Mouse (Mus musculus) heart, embryonic 14.5 days (tissue): ENCODE measurements around the gene Cyp4f39. TPM values are rescaled to one million over a fixed set of nuclear protein-coding genes. Genes with fewer than 3 reads are reported as not detected.
"Not testable (repeated sequence)": the region's sequence is repeated elsewhere in the genome, so short reads cannot be mapped to it uniquely, and the experiment has no call there.

ENCODE experiments used
- ATAC-seq: fragments of 200-750 bp; cut with Nextera tagmentation; 2 replicates; pipeline ENCODE4 v1.8.0; 2017; ENCODE audit warnings: low read depth, moderate TSS enrichment; ENCODE audit not compliant: insufficient number of reproducible peaks, insufficient read depth, low FRiP score
- H3K27ac ChIP-seq, 2 experiments: fragments of 200-500 bp in 1 of 2; fragments of 300-500 bp in 1 of 2; sonication (generic) in 1 of 2; replicated peaks in 1 of 2; 2 replicates each; pipeline ENCODE4 v1.5.1; 2012 to 2014; ENCODE audit warnings: low read depth in 2 of 2, low read length in 2 of 2, control low read depth in 1 of 2, mild to moderate bottlenecking in 1 of 2, mixed read lengths in 1 of 2; ENCODE audit not compliant: control insufficient read depth in 1 of 2, insufficient read depth in 1 of 2
- H3K27me3 ChIP-seq: fragments of 300-500 bp; sonication (generic); 2 replicates; pipeline ENCODE4 v1.6.1; 2014; ENCODE audit warnings: mild to moderate bottlenecking, low read length, control low read depth; ENCODE audit not compliant: control insufficient read depth, insufficient read depth
- H3K36me3 ChIP-seq: fragments of 300-500 bp; sonication (generic); 2 replicates; pipeline ENCODE4 v1.6.1; 2014; ENCODE audit warnings: mild to moderate bottlenecking, control low read depth, low read length, mixed read lengths; ENCODE audit not compliant: control insufficient read depth, insufficient read depth
- H3K4me1 ChIP-seq, 2 experiments: fragments of 200-500 bp in 1 of 2; fragments of 300-500 bp in 1 of 2; sonication (generic) in 1 of 2; 2 replicates each; pipeline ENCODE4 v1.6.1; 2012 to 2014; ENCODE audit warnings: low read length in 2 of 2, control low read depth in 1 of 2, mixed read lengths in 1 of 2; ENCODE audit not compliant: control insufficient read depth in 2 of 2, insufficient read depth in 2 of 2
- H3K4me2 ChIP-seq: fragments of 300-500 bp; sonication (generic); 2 replicates; pipeline ENCODE4 v1.6.1; 2014; ENCODE audit warnings: mild to moderate bottlenecking, low read length
- H3K4me3 ChIP-seq, 2 experiments: fragments of 200-500 bp in 1 of 2; fragments of 300-500 bp in 1 of 2; sonication (generic) in 1 of 2; 2 replicates each; pipeline ENCODE4 v1.5.1; 2012 to 2014; ENCODE audit warnings: low read length in 2 of 2, mild to moderate bottlenecking in 2 of 2, control low read depth in 1 of 2, low read depth in 1 of 2, moderate library complexity in 1 of 2; ENCODE audit not compliant: control insufficient read depth in 1 of 2, insufficient read depth in 1 of 2
- H3K9ac ChIP-seq: fragments of 300-500 bp; sonication (generic); 2 replicates; pipeline ENCODE4 v1.6.1; 2014; ENCODE audit warnings: mild to moderate bottlenecking, low read length
- H3K9me3 ChIP-seq: fragments of 300-500 bp; sonication (generic); 2 replicates; pipeline ENCODE4 v1.6.1; 2016; ENCODE audit warnings: low read length, control low read depth; ENCODE audit not compliant: control insufficient read depth
- WGBS: fragments of 180-500 bp; shearing (Covaris S2); extraction: QIAGEN DNeasy Blood & Tissue Kit; methylation state at CpG from one replicate; pipeline ENCODE4 v1.1.7; 2014; 5-methylcytosine and 5-hydroxymethylcytosine counted together
- polyA plus RNA-seq: library from polyadenylated mRNA; unstranded; fragments of >200 nt; fragmentation: Nextera tagmentation; extraction: Ambion mirVana; gene quantifications from 2 replicates; pipeline ENCODE4 v1.2.1, GENCODE M21; 2014

Gene Cyp4f39
- polyA plus RNA-seq, 1 experiment from 2014 or later: 0.74 TPM

DNA sequence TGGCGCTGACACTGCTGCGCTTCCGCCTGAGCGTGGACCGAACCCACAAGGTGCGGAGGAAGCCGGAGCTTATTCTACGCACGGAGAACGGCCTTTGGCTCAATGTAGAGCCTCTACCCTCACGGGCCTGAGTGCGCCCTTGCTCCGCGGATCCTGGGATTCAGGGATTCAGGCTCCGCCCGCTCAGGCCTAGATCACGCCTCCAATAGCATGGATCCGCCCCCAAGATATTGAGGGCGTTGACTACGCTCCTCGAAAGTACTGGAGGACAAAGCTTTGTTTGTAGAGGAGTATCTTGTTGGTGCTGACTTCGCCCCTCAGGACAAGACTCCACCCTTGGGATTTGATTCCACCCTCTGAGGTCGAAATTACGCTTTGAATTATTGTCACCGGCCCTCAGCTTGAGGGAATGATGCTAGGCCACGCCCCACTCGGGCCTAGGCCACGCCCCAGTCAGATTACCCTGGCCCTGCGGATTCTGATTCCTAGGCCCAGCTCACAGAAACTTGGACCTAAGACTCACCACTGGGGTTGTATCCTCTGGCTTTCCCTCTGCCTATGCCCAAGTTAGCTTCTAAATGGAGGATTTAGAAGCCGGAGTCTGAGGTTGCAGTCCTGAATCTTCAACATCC lies 39.9 kb downstream of the Cyp4f39 start:
- Histone ChIP-seq H3K4me1 (peaks cover 5 to 6% of the 10 kb centered on the region in 2 experiments; a peak in 2 of 4 replicates), H3K36me3 (no peaks in the 10 kb centered on the region), H3K9me3 (no peaks in the 10 kb centered on the region), H3K9ac (0 out of 2 replicates have a peak overlapping the region, but pooled peaks have one; percentile 44), H3K4me3 (peak overlapping the region; percentile 29 to 33), H3K27me3 (no peaks in the 10 kb centered on the region), H3K27ac (no peak overlapping the region), H3K4me2 (peak overlapping the region; percentile 63)
- ATAC-seq: peak; percentile 38; the same call in 1 of the 2 replicates
- WGBS: 9% methylated on average over 30 of the region's 30 CpGs

DNA sequence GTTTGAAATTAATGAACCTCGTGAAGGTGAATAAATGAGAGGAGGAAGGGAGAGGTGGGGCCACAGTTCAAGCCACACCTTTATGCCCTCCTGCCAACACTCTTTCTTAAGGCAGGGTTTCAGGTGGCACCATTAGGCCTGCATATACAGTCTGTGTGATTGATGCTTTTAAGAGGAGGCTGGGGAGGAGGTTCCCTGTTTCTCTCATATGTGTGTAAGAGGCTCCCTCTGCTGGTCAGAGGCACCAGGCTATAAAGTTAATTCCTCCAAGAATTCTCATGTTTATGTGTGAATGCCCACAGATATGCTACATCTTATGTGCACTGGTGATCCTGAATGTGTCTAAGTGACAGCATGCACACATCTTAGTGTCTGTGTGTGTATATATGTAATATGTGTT lies 42.1 kb downstream of the Cyp4f39 start:
- Histone ChIP-seq H3K4me1 (peaks cover 5 to 6% of the 10 kb centered on the region in 2 experiments; a peak in 2 of 4 replicates), H3K27ac (no peak overlapping the region), H3K4me3 (no peak overlapping the region), H3K27me3 (no peaks in the 10 kb centered on the region), H3K9ac (no peak overlapping the region), H3K36me3 (no peaks in the 10 kb centered on the region), H3K4me2 (no peak overlapping the region), H3K9me3 (no peaks in the 10 kb centered on the region)
- 41% methylated on average over 1 of the region's 1 CpGs for WGBS
- ATAC-seq: no peak

- 0 out of 4 replicates have a peak overlapping the region, but pooled peaks of 1 of the 2 experiments have one; percentile 11 for H3K27ac ChIP-seq
- not testable (repeated sequence) for H3K4me3 ChIP-seq, H3K9me3 ChIP-seq, ATAC-seq, H3K27me3 ChIP-seq, H3K36me3 ChIP-seq, H3K9ac ChIP-seq, H3K4me2 ChIP-seq
- WGBS: 80% methylated on average over 4 of the region's 4 CpGs
- H3K4me1 ChIP-seq: peaks cover 5 to 21% of the 10 kb centered on the region in 2 experiments
Observed at GRCm38 (mm10) chr17:32500511-32500910, 48.0 kb downstream of the Cyp4f39 start.

GRCm38 (mm10) chr17:32501051-32501450 lies 48.5 kb downstream of the Cyp4f39 start:
- Histone ChIP-seq H3K4me2 (no peak overlapping the region), H3K9me3 (no peaks in the 10 kb centered on the region), H3K27ac (0 out of 4 replicates have a peak overlapping the region, but pooled peaks of 1 of the 2 experiments have one; percentile 11), H3K27me3 (no peaks in the 10 kb centered on the region), H3K36me3 (no peaks in the 10 kb centered on the region), H3K4me1 (peaks cover 7 to 22% of the 10 kb centered on the region in 2 experiments), H3K4me3 (no peak overlapping the region), H3K9ac (no peak overlapping the region)
- 51% methylated on average over 3 of the region's 3 CpGs for WGBS
- no peak for ATAC-seq

GRCm38 (mm10) chr17:32503111-32503510 lies 50.6 kb downstream of the Cyp4f39 start:
- no peak overlapping the region for H3K27ac ChIP-seq
- no peak overlapping the region for H3K9ac ChIP-seq
- no peaks in the 10 kb centered on the region for H3K9me3 ChIP-seq
- H3K4me1 ChIP-seq: peaks cover 13 to 31% of the 10 kb centered on the region in 2 experiments
- no peak overlapping the region for H3K4me3 ChIP-seq
- no peak for ATAC-seq
- WGBS: 72% methylated on average over 2 of the region's 2 CpGs
- no peaks in the 10 kb centered on the region for H3K27me3 ChIP-seq
- no peaks in the 10 kb centered on the region for H3K36me3 ChIP-seq
- H3K4me2 ChIP-seq: no peak overlapping the region

DNA sequence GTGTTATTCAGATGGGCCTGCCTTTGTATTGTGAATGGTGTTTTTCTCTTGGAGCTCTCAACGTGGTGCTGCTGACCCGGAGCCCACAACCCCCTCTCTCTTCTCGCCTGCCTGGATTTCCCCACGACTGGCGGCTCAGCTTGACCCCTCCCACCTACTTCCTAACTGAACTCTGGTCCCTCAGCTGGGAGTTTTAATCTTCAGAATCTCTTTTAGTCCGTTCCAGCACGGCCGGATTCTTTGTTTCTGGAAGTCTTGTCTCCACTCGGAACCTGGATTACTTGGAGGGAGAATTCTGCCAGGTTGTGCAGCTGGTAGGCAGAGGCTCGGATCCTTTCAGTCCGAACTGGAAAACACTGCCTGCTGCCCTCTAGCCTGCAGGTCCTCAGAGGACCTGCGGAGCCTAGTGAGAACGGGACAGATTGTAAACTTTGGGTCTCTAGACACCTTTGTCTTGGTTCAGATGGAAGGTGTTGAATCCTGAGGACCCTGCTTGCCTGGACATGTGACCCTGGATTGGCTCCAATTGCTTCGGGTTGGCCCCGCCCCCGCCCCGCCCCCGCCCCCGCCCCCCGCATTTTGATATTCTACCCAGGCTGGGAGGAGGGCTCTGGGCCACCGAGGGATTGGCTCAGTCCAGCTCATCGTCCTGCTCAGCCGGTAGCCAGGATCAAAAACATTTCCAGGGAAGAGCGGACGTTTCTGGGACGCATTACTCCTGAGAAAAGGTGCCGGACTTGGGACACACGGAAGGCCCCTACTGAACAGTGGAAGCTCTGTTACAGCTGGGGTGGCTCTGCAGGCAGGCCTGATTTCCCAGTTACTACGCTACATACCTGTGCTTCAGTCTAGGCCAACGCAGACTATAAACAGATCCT lies 53.6 kb downstream of the Cyp4f39 start, which contains the start of gene Cyp4f17:
Gene Cyp4f17, plus strand, starts transcription at position 200 of the 878 bp plus-strand sequence.
- H3K4me2 ChIP-seq: peak within 1 kb of the TSS; percentile 70
- peaks cover 13 to 31% of the 10 kb centered on the region in 2 experiments for H3K4me1 ChIP-seq
- peak; percentile 87 for ATAC-seq
- H3K36me3 ChIP-seq: peaks cover 5% of the 10 kb centered on the region; the same call in 1 of the 2 replicates
- peak within 1 kb of the TSS; percentile 83 to 89 for H3K27ac ChIP-seq
- peak within 1 kb of the TSS; percentile 76 for H3K9ac ChIP-seq
- no peaks in the 10 kb centered on the region for H3K27me3 ChIP-seq
- peak within 1 kb of the TSS; percentile 41 to 67 for H3K4me3 ChIP-seq
- WGBS: 1% methylated on average over 30 of the region's 30 CpGs
- H3K9me3 ChIP-seq: no peaks in the 10 kb centered on the region

- Histone ChIP-seq H3K9me3 (no peaks in the 10 kb centered on the region), H3K4me3 (peak overlapping the region; percentile 41 to 67), H3K4me2 (peak overlapping the region; percentile 70), H3K36me3 (peaks cover 5% of the 10 kb centered on the region; the same call in 1 of the 2 replicates), H3K9ac (peak overlapping the region; percentile 76), H3K27ac (peak overlapping the region; percentile 67 to 83), H3K27me3 (no peaks in the 10 kb centered on the region), H3K4me1 (peaks cover 13 to 27% of the 10 kb centered on the region in 2 experiments)
- peak; percentile 16; the same call in 1 of the 2 replicates for ATAC-seq
- WGBS: 46% methylated on average over 9 of the region's 9 CpGs
Observed at GRCm38 (mm10) chr17:32506729-32507245, 54.3 kb downstream of the Cyp4f39 start.
